Mouse (Mus musculus) thymus, postnatal 14 days (tissue): ENCODE results near the gene Ppp2r5e.
"Not testable (repeated sequence)": the region's sequence is repeated elsewhere in the genome, so short reads cannot be mapped to it uniquely, and the experiment has no call there.

Experiments used
- DNase-seq: peaks from one replicate; pipeline ENCODE4 v3.0.0; 2021

Gene Ppp2r5e

GRCm38 (mm10) chr12:75482015-75482414, 114.0 kb downstream of the Ppp2r5e start:
- DNase-seq, result no peak

- DNase-seq, result no peak
These were observed 116.0 kb downstream of the Ppp2r5e start for GRCm38 (mm10) chr12:75480031-75480430.

GRCm38 (mm10) chr12:75479375-75479898, 116.6 kb downstream of the Ppp2r5e start:
- no peak for DNase-seq

GRCm38 (mm10) chr12:75478596-75478995, 117.4 kb downstream of the Ppp2r5e start:
- no peak for DNase-seq

- no peak for DNase-seq
These were observed 117.9 kb downstream of the Ppp2r5e start for GRCm38 (mm10) chr12:75478117-75478516.

- DNase-seq, result no peak
These were observed 123.0 kb downstream of the Ppp2r5e start for GRCm38 (mm10) chr12:75473021-75473420.

- no peak for DNase-seq
These were observed 123.9 kb downstream of the Ppp2r5e start for GRCm38 (mm10) chr12:75472107-75472506.

- no peak for DNase-seq
These were observed 128.2 kb downstream of the Ppp2r5e start for GRCm38 (mm10) chr12:75467814-75468213.

- no peak for DNase-seq
These were observed 128.9 kb downstream of the Ppp2r5e start for GRCm38 (mm10) chr12:75467127-75467526.

- DNase-seq, result no peak
These were observed 129.8 kb downstream of the Ppp2r5e start for GRCm38 (mm10) chr12:75466206-75466605.

- DNase-seq, result peak; percentile 14
These were observed 131.9 kb downstream of the Ppp2r5e start for GRCm38 (mm10) chr12:75464016-75464769.

- DNase-seq, result no peak
These were observed 135.5 kb downstream of the Ppp2r5e start for GRCm38 (mm10) chr12:75460561-75460960.

GRCm38 (mm10) chr12:75459656-75460055, 136.4 kb downstream of the Ppp2r5e start:
- DNase-seq, result no peak

GRCm38 (mm10) chr12:75453441-75453840, 142.6 kb downstream of the Ppp2r5e start:
- DNase-seq, result no peak

- DNase-seq, result no peak
These were observed 143.0 kb downstream of the Ppp2r5e start for GRCm38 (mm10) chr12:75453027-75453426.

- DNase-seq, result no peak
These were observed 145.5 kb downstream of the Ppp2r5e start for GRCm38 (mm10) chr12:75450592-75450991.

GRCm38 (mm10) chr12:75450011-75450410, 146.0 kb downstream of the Ppp2r5e start:
- peak; percentile 51 for DNase-seq

GRCm38 (mm10) chr12:75449475-75449966, 146.5 kb downstream of the Ppp2r5e start:
- peak; percentile 64 for DNase-seq

- DNase-seq, result peak; percentile 15
These were observed 147.1 kb downstream of the Ppp2r5e start for GRCm38 (mm10) chr12:75448921-75449320.

- DNase-seq, result no peak
These were observed 149.8 kb downstream of the Ppp2r5e start for GRCm38 (mm10) chr12:75446245-75446644.

- DNase-seq, result not testable (repeated sequence)
These were observed 163.6 kb downstream of the Ppp2r5e start for GRCm38 (mm10) chr12:75432400-75432799.

- DNase-seq, result no peak
These were observed 166.2 kb downstream of the Ppp2r5e start for GRCm38 (mm10) chr12:75429685-75430396.

- DNase-seq, result no peak
These were observed 167.3 kb downstream of the Ppp2r5e start for GRCm38 (mm10) chr12:75428719-75429118.

GRCm38 (mm10) chr12:75425882-75426281, 170.2 kb downstream of the Ppp2r5e start:
- DNase-seq, result no peak
